Mouse (Mus musculus): ENCODE measurements at regions not wholly inside any gene's neighbourhood (a gene's known extent, or its start where the extent isn't known, plus 50 kb on each side); places are given as distances from the start of the nearest gene placed in this dataset.

GRCm38 (mm10) chr8:15496248-15496647 lies 450.4 kb upstream of the BB014433 start:
- DNase-seq (ENCODE audit: low spot score): no peak
- intact Hi-C loops (cut with DNase I): no loop called here

GRCm38 (mm10) chr8:15490774-15491173 lies 444.9 kb upstream of the BB014433 start:
- no peak for DNase-seq (ENCODE audit: low spot score)
- intact Hi-C loops (cut with DNase I): no loop called here

- DNase-seq (ENCODE audit: low spot score): no peak
- intact Hi-C loops (cut with DNase I): no loop called here
These were observed 441.7 kb upstream of the BB014433 start for GRCm38 (mm10) chr8:15487579-15487978.

GRCm38 (mm10) chr8:15470561-15470960 lies 424.7 kb upstream of the BB014433 start:
- no peak for DNase-seq (ENCODE audit: low spot score)
- intact Hi-C loops (cut with DNase I): no loop called here

- no peak for DNase-seq (ENCODE audit: low spot score)
- intact Hi-C loops (cut with DNase I): no loop called here
These were observed 422.9 kb upstream of the BB014433 start for GRCm38 (mm10) chr8:15468540-15469476.

DNA sequence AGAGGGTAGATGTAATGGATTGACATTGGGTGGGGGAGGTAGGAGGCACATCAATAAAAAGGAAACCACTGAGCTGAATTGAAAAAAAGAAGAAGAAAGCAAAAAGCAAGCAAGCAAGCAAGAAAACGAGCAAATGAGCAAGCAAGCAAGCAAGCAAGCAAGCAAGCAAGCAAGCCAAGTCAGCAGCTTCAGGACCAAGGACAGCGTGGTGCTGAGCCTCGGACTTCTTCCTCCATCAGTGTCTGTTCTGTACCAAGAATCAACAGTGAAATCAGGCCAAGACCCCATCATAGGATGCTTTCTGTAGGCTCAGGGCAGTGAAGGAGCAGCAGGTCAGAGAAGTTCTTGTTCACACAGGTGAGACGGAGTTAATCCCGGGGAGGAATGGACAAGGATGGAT lies 392.7 kb upstream of the BB014433 start:
- DNase-seq (ENCODE audit: low spot score): no peak

GRCm38 (mm10) chr8:15394722-15395115 lies 348.8 kb upstream of the BB014433 start:
- no peak for DNase-seq (ENCODE audit: low spot score)
- intact Hi-C loops (cut with DNase I): no loop called here

More for the DNA sequence above, 392.7 kb upstream of the BB014433 start:
- intact Hi-C loops (cut with DNase I): no loop called here

DNA sequence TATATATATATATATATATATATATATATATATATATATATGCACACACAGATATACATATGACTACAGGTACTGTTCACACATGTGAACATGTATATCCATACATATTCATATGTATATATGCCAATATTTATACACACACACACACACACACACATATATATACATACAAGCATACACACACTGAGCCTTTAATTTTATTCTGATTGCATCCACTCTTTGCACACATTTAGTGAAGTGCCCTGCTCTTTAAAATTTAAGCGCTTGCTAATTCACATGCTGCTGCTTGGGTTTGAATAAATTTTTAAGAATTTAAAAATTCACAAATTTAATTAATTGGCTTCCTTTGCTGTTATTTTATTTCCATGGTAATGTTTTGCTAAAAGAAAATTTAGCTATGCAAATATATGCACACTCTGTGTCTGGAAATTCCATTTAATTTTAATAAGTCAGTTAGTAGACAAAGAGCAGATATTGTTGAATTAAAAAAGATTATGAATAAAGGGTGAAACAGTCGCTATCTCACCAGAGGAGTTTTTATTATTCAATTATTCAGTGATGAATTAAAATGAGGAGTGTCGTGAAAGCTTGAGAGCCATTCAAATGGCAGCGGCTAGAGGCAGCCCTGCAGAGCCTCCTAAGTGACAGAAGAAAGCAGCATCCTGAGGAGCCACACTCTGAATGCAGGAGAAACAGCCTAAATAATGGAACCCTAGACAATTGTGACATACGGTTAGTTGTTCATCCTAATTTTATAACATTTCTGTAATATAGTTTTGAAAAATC lies 348.3 kb upstream of the BB014433 start:
- intact Hi-C loops (cut with DNase I): no loop called here
- no peak for DNase-seq (ENCODE audit: low spot score)

GRCm38 (mm10) chr8:15392056-15392455 lies 346.2 kb upstream of the BB014433 start:
- intact Hi-C loops (cut with DNase I): no loop called here
- DNase-seq (ENCODE audit: low spot score): peak; percentile 25

GRCm38 (mm10) chr8:15388791-15389190 lies 342.9 kb upstream of the BB014433 start:
- no peak for DNase-seq (ENCODE audit: low spot score)
- intact Hi-C loops (cut with DNase I): no loop called here

GRCm38 (mm10) chr8:15367063-15367462 lies 321.2 kb upstream of the BB014433 start:
- intact Hi-C loops (cut with DNase I): no loop called here
- DNase-seq (ENCODE audit: low spot score): no peak

- intact Hi-C loops (cut with DNase I): no loop called here
- DNase-seq (ENCODE audit: low spot score): no peak
These were observed 318.7 kb upstream of the BB014433 start for GRCm38 (mm10) chr8:15364546-15364945.

DNA sequence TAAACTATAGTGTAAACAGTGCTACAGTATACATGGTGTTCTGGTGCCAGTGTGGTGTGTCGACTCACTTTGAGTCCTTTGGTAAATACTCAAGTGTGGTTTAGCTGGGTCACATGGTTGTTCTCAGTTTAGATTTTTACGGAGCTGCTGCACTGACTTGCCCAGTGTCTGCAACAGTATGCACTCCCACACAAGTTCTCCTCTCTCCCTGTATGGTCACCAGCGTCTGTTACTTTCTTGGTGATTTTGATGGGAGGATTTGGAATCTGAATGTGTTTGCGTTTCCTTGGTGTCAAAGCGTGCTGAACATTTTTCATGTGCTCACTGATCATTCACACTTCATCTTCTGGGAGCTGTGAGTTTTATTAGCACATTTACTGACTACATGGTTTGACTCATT lies 298.3 kb upstream of the BB014433 start:
- intact Hi-C loops (cut with DNase I): no loop called here
- no peak for DNase-seq (ENCODE audit: low spot score)

GRCm38 (mm10) chr8:15343616-15344015 lies 297.7 kb upstream of the BB014433 start:
- DNase-seq (ENCODE audit: low spot score): no peak
- intact Hi-C loops (cut with DNase I): no loop called here

DNA sequence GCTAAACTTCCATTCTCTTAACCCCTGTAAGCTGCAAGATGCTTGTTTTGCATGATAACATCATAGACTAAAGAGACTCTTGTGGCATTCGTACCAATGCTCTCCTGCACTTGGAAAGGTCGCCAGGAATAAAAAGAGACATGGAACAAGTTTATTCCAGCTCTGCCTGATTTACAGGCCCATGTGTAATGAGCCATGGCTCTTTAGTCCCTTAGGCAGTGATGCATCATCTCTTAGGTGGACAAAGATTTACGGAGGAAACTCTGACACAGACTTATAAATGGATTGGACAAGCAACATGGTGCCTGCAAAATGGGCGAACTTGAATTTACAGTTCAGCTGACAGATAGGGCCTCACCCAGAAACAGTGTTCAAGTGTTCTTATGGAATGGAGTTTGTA lies 288.7 kb upstream of the BB014433 start:
- no peak for DNase-seq (ENCODE audit: low spot score)
- intact Hi-C loops (cut with DNase I): no loop called here

DNA sequence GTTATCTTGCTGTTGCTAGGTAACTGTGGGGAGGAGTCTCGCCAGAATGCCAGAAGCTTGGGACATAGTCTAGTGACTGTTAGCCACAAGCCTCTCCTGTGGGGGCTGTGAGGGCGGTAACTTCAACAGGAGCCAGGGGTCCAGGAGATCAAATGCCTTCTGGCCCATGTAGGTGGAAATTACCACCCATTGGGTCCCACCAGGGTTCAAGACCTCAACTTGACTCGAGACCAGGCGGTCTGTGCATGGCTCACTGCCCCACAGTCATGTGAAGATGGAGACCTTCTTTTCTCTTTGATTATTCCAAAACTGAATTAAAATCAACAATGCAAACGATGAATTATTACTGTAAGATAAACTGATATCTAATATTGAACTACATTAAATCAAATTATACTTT lies 281.4 kb upstream of the BB014433 start:
- intact Hi-C loops (cut with DNase I): no loop called here
- DNase-seq (ENCODE audit: low spot score): no peak

- DNase-seq (ENCODE audit: low spot score): no peak
- intact Hi-C loops (cut with DNase I): no loop called here
These were observed 277.5 kb upstream of the BB014433 start for GRCm38 (mm10) chr8:15323421-15323820.

DNA sequence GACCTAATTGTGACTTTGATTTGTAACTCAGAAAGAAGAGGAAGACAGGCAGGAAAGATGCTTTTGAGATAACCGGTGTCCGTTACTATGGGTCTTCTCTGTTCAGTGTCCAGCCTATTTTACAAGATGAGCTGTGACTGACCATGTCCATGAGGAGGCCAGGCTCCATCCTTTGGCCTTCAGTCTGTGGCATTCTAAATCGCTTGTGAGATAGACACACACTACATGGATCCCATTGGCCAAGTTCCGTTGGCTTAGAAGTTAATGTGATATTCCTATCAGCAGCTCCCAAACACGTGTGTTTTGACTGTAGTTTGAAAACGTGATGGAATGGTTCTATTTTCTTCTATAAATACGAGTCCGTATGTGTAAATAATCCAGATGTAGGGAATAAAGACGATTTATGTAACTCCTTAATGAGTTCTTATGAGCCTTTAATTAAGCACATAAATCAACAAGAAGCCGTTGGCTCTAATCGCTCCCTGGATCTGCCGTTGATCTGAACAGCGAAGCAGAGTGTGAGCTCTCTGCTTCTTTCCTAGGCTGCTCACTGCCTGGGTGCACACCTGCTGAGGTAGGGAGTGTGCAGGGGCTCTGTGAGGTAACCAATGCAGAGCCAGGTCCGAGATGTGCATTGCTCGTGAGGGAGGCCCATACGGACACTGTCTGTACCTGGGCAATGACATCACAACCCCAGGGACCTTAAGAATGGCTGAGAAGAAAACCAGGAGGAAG lies 272.4 kb upstream of the BB014433 start:
- DNase-seq (ENCODE audit: low spot score): no peak
- intact Hi-C loops (cut with DNase I): no loop called here

DNA sequence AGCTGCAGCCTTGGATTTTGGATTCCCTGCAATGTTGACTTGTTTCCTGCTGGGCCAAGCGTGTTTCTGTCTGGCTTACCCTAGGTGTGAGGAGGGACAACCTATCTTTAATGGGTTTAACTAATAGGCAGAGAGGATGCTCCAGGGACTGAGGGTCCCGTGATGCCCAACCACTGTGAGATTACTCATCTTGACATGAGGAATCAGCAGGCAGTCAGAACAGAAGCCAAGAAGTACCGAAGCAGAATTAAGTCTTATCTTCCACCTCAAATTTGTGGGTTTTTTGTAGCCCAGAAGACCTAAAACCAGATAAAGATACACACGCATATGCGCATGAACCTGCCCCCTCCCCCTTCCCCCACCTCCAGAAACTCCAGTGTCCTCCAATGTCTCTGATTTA lies 267.6 kb upstream of the BB014433 start:
- no peak for DNase-seq (ENCODE audit: low spot score)
- intact Hi-C loops (cut with DNase I): no loop called here

DNA sequence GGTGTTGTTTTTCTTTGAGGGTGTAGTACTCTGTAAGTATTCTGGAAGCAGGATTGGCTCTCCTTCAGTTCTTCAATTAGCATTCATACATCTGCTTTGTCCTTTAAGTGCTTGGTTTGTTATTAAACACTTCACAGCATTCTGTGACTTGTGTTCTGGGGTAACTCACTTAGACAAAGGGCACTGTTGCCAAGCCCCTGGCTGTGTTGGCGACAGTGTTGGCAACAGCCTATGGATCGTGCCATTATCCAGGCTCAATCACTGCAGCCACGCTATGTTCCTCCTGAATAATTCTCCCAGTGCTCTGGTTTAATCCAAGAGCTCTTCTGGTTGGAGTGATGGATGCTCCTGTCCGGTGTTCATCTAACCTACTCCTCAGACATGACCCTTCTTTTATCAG lies 265.6 kb upstream of the BB014433 start:
- no peak for DNase-seq (ENCODE audit: low spot score)
- intact Hi-C loops (cut with DNase I): no loop called here

Measured in heart, postnatal 25 days (tissue).